Mouse (Mus musculus) urinary bladder, adult 18-20 months (tissue): ENCODE results near the gene Mpp3.
A peak's percentile ranks its signal among the peaks of the same experiment; 100 is the strongest.

Experiments used
- DNase-seq, 2 experiments: peaks; one replicate each; pipeline ENCODE4 v3.0.0; 2022; ENCODE audit warnings: low spot score in 2 of 2, mixed read lengths in 2 of 2

Gene Mpp3

DNA sequence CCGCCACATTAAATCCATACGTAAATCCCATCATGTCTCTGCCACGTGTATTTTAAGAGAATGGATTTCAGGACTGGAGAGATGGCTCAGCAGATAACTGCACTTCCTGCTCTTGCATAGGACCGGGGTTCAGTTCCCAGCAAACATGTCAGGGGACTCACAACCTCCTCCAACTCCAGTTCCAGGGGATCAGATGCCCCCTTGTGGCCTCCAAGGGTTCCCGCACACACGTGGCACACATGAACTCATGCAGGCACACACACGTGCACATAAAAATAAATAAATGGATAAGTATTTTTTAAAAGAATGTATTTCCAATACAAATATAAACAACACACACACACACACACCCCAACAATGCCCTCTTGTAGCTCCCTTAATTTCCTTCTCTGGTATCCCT is 51.3 kb downstream of the Mpp3 start:
- DNase-seq: no peak

DNA sequence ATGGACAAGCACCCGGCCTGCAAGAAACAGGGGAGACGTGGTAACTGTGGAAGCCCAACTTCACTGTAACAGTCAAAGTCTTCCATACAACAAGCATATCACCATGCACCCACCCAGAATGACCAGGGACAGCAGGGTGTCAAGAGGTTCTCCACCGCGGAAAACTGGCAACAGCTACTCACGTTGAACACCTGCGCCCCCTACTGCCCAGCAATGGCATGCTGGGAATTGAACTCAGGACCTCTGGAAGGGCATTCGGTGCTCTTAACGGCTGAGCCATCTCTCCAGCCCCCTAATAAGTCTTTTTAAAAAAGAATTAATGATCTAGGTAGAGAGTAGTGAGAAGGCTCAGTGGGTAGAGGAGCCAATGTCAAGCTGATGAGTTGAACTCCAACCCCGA is 53.3 kb downstream of the Mpp3 start:
- DNase-seq: no peak

- no peak for DNase-seq
Measured at GRCm38 (mm10) chr11:101974181-101974580, 54.1 kb downstream of the Mpp3 start.

DNA sequence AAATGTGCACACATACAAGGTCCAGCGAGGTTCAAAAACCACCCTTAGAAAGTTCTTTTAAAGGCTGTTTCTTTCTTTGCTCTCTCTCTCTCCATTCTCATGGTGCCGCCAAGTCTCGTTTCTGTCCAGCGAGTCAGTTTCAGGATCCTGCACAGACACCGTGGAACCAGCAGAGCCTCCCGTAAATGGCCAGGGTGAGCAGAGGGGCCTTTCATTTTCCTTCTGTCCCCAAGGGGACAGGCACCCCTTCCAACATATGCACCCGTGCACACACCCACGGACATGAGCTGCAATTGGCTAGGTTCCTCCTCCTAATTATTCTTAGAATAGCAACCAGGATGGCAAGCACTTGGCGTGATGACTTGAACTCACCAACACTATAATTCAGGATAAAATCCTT is 54.8 kb downstream of the Mpp3 start:
- no peak for DNase-seq

DNA sequence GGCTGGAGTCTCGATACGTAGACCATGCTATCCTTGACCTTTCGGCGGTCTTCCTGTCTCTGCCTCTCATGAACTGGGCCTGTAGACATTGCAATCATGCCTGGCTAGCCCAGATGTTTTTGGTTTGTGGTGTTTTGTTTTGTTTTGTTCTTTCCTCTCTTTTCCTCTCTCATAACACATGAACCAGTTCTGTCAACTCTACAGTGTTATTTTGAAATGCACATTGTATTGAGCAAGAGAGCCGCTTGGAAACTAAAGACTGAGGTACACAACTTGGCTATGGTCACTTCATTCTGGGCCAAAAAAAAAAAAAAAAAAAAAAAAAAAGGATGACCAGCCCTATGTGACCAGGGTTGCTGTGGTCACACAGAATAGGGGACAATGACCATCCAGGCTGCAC is 55.6 kb downstream of the Mpp3 start:
- DNase-seq: no peak

DNA sequence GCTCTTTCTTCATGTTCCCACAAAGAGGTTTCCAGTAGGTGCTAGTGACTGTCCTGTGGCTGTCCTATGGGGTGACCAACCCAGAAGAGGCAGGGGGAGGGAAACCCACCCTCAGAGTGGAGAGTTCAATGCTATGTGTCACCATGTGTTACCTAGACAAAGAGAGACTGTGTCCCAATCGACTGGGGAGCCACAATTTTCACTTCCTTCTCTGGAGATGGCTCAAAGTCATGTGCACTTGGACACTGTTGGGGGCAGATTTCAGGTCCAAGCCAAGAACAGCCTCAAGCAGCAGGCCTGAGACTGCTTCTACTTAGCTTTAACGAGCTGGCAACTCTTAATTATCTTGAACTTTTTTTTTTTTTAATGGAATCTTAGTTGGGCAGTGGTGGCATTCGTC is 56.2 kb downstream of the Mpp3 start:
- no peak for DNase-seq

- no peak for DNase-seq
Measured at GRCm38 (mm10) chr11:101971410-101971809, 56.9 kb downstream of the Mpp3 start.

GRCm38 (mm10) chr11:101969835-101970234 is 58.4 kb downstream of the Mpp3 start:
- no peak for DNase-seq

- peak; percentile 56 to 61 for DNase-seq
Measured at GRCm38 (mm10) chr11:101968791-101969190, 59.5 kb downstream of the Mpp3 start.

DNA sequence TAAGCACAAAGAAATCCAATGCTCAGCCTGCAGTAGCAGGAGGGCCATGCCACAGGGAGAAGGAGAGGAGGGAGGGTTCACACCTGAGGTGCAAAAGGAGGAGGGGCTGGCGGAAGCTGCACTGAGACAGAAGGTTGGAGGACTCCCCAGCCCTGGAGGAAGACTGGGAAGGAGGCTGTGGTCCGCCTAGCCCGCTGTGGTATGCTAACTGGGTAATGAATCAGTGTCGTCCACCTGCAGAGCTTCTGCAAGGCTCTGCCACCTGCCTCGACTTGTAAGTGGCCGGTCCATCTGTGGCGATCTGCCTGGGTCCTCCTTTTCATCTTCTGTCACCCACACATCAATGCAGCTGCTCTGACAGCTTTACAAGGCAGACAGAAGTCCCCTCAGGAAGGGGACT is 60.0 kb downstream of the Mpp3 start:
- no peak for DNase-seq

- DNase-seq: no peak
Measured at GRCm38 (mm10) chr11:101966965-101967614, 61.2 kb downstream of the Mpp3 start, which contains the start of gene Sost. Sost (minus strand) TSS chr11:101967015.

DNA sequence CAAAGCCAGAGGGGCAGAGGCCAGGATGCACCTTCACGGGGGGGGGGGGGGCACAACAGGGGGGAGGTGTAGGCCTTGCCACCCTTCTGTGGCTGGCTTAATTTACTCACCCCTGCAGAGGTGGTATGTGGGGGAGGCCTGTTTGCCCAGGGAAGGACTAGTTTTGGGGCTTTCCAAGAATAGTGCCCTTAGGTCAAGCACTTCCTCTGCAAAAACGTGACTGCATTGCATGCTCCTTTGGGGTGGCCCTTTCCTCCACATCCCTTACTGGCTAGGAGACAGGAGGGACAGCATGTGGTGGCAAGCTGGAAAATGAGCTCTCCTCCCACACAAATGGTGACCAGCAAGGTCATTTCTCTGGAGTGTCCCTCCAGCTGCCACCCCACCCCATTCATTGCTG is 62.7 kb downstream of the Mpp3 start:
- DNase-seq: no peak

DNA sequence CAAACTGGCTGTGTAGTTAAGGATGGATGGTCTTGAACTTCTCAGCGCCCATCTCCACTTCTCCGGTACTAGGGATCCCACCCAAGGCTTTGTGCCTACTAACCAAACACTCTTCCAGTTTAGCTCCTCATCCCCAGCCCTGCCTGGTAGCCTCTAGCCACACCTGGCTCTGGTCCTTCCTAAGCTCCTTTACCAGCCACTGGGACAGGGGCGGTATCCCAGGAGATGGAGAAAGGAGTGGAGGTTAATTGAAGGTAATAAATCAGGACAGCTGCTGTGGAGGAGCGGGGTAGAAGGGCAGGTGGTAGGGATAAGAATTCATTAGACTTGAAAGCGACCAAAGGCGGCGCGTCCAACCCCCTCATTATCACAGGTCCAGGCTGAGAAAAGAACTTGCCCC is 63.6 kb downstream of the Mpp3 start:
- DNase-seq: no peak

- DNase-seq: peak in 1 of 2 experiments; percentile 33
Measured at GRCm38 (mm10) chr11:101963473-101964291, 64.6 kb downstream of the Mpp3 start.

- no peak for DNase-seq
Measured at GRCm38 (mm10) chr11:101963043-101963442, 65.2 kb downstream of the Mpp3 start.

DNA sequence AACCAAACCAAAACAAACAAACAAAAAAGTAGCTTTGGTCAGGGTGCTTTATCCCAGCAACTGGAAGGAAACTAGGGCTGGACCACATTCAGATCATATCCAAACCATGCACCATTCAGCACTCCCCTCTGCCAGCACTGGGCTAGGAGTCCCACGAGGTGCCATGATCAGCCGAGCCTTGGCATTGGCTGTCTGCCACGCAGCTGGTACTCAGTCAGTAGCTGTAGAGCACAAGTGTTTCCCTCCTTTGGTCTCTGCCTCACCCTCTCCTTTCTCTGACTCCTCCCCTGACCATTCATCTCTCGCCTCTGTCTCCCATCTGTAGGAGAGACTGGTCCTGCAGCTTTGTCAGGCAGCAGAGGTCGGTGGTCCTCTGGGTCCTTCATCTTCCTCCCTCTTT is 70.8 kb downstream of the Mpp3 start:
- no peak for DNase-seq

DNA sequence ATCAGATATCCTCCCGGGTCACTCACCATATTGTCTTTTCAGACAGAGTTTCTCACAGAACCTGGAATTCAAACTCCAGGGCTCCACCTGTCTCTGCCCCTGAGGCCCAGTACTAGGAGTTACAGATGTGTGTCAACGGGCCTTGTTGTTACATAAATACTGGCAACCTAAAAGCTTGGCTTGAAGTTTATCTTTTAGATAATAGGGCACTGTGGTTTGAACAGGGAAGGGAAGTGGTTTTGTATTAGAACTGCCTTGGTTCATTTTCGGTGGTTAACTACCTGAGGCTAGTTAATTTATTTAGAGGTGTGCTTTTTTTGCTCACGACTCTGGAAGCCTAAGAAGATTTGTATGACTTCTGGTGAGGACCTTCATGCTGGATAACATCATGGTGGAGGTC is 74.8 kb downstream of the Mpp3 start:
- no peak for DNase-seq

GRCm38 (mm10) chr11:101952541-101953341 is 75.5 kb downstream of the Mpp3 start:
- no peak for DNase-seq

DNA sequence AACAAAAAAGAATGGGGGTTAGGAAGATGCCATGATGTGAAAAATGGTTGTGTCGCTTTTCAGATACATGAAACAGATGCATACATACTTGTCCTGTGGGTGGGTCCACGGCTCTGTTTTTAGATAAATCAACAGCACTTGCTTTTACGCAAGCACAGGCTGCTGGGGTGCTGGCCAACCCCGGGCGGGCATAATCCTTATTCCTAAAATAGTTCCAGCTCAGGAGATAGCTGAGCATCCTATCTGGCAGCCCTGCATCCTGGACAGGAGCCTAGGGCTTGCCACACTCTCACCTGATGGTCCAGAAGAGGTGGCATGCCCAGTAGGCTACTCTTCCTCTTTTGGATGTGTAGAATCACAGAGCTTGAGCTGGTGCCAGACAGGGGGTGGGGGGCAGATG is 78.2 kb downstream of the Mpp3 start:
- no peak for DNase-seq
